Mouse (Mus musculus) brain, adult 2 months (tissue): Measurements from ENCODE around the gene 1700001O22Rik.

Experiments used
- DNase-seq: peaks from one replicate; pipeline ENCODE4 v3.0.0; 2011; ENCODE audit warnings: low read depth, low spot score

Gene 1700001O22Rik

DNA sequence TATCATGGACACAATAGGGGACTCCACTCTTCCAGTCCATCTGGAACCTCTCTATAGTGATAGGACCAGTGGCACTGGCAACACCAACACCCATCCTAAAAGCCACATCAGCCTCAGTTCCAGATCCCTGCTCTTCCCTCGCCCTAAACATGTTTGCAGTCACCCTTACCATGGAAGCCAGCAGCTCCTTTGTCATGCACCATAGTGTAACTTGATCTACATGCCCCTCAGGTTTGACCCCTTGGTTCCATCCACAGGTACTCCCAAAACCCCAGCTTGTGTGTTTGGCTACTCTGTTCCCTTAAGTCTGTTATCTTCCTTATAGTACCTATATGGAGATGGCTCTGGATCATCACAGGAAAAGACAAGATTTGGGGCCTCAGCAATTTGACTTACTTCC, 12.9 kb upstream of the 1700001O22Rik start:
- DNase-seq = no peak

DNA sequence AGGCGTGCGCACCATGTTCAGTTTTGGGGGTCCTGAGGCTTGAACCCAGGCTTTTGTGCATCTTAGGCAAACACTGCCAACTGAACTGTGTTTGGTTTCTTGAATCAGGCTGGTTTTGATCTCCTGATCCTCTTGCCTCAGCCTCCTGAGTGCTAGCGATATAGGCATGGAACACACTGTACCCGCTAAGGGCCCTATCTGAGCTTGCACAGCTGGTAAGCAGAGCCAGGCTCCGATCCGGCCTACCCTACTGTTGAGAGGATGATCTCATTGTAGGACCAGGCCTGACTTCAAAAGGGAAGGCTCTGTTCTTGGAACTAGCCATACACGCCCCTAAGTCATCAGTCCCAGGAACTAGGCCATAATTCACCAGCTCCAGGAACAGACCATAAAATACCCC, 7.1 kb upstream of the 1700001O22Rik start:
- DNase-seq = no peak

DNA sequence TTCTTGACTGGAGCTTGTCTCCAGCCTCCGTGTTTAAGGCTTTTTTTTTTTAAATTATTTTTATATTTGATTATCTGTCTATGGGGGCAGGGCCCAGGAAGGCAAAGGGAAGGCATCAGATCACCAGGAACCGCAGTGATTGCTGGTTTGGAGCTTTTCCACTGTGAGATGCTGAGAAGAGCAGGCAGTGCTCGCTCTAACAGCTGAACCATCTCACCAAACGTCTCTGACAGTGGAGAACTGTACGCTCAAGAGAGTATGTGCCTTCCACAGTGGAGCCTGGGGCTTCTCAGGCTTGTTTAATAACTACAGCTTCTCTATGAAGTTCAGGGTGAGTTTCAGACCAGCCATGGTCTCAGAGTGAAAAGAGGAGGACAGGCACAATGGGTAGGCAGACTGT, 6.0 kb upstream of the 1700001O22Rik start:
- no peak for DNase-seq

DNA sequence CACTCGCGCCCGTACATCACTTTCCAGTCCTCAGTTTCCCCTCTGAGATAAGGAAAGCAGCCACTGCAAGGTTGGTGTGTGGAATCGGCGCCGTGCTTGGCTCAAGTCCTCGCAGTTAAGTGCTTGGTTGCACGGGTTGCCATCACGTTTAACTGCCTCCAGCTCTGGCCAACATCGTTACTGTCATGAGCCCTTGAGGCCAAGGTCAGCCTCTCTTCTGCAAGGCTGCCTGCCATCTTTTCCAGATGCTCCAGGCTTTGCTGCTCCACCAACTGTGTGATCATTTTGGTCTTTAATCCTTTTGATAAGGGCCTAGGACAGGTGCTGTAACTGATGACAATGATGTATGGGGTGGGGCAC, 4.8 kb upstream of the 1700001O22Rik start:
- DNase-seq = no peak

DNA sequence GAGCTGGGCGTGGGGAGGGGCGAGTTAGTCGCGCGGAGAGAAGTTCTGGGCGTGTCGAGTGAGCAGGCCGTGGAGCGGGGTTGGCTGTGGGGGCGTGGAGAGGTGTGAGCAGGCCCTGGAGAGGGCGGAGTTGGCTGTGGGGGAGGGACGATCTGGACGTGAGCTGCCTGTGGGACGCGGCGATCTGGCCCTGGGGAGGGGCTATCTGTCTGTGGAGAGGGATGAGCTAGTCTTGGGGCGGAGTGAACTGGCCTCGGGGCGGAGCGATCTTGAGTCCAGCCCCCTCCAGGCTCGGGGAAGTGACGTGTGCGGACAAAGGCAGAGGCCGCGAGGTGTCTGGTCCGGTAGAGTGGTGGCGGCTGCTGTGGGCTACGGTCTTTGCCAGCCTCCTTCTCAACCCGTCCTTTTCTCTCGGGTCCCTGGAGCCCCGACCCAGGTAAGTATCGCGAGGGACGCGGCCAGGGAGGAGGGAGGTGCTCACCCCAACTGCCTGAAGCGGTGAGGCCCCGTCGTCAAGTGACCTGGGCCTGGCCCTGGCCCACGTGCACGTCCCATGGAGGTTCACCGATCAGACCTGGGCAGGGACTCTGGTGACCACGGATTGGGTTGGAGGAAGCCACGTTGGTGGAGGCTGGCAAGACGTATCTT, 4.3 kb upstream of the 1700001O22Rik start, which contains the start of gene Ntmt1:
Gene Ntmt1, plus strand, starts transcription at position 179 of the 648 bp plus-strand sequence.
- DNase-seq = peak; percentile 100

DNA sequence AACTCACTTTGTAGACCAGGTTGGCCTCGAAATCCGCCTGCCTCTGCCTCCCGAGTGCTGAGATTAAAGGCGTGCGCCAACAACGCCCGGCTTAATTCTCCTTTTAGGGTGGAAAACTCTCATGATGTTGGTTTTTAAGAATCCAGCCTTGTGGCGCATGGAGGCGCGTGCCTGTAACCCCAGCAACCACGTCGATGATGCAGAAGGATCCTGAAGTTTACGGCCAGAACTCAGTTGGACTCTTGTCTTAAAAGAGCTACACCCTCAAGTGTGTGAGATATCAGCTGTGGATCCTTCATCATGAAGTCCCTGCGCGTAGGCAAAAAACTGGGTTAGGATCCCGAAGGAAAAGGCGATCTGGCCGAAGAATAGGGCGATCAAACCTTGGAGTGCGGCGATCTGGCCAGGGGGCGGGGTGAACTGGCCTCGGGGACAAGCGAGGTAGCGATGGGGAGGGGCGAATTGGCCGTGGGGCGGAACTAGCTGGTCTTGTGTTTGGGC, 3.7 kb upstream of the 1700001O22Rik start:
- DNase-seq = no peak

DNA sequence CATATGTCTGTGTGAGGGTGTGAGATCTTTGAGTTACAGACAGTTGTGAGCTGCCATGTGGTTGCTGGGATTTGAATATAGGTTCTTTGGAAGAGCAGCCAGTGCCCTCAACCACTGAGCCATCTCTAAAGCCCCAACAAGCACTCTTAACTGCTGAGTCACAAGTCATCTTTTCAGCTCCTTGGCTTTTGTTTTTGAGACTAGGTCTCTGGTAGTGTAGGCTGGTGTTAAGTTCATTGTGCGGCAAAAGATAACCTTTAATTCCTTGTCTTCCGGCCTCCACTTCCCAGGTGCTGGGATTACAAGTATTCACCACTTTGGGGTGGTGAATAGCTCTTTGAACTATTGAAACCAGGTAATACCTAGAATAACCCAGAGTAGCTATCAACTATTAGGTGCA, 2.5 kb upstream of the 1700001O22Rik start:
- no peak for DNase-seq

DNA sequence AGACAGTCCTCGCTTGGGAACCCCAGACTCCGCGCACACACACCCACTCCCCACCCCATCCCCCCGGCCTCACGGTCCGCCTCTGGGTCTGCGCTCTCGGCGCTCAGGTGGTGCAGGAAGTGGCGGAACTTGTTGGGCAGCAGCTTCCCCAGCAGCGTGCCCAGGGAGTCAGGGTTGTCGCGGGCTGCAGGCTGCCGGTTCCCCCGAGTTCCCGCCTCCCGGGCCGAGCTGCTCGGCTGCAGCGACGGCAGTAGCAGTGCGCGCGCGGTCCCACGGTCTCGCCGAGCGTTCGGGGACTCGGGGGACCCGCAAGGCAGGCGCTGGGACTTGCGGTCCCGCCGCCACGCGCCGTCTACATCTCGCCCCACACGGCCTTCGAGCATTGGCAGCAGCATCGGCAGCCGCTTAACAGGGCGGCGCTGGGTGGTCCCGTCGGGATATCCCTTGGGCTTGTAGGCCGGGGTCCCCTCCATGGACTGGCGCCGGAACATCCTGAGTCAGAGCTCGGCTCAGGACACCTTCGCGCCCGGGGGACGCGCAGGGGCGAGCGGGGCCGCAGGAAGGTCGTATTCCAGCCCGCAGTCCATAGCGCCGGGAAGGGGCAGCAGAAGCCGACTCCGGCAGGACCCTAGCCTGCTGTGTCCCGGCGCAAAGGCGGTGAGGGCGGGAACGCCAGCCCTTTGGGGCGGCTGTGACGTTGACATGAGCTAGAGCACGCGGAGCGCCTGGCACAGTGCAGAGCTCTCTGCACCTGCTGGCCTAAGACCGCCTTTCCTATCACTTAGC, 2.2 kb downstream of the 1700001O22Rik start:
- peak; percentile 78 for DNase-seq

DNA sequence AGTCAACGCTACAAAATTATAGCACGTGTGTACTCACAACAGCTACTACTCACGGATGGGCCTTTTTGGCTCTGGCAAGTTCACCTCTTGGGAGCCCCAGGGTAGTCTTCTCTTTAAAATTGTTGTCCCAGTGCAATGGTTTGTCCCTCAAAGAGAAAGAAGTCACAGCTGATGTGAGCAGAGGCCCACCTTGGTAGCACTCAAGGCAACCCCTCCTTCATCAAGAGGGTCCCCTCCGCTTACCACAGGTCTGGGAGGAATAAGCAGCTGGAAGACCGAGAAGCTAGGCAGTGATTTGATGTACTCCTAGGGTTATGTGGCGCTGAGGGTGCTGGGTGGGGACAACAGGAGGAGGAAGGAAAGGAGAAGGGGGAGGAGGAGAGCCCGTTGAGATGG, 2.8 kb downstream of the 1700001O22Rik start:
- DNase-seq = no peak

DNA sequence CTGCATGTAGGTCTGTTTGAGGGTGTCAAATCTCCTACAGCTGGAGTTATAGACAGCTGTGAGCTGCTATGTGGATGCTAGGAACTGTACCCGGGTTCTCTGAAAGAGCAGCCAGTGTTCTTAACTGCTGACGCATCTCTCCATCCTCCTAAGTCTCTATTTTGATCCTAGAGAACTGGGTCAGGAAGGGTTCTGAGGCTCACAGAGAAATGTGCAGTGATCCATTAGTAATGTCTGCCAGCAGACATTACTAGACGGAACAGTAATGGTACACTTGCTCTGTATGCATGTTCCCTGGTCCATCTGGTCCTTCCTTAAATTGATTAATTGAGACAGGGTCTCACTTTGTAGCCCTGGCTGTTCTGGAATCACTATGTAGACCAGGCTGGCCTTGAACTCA, 4.0 kb downstream of the 1700001O22Rik start:
- DNase-seq = peak; percentile 69

DNA sequence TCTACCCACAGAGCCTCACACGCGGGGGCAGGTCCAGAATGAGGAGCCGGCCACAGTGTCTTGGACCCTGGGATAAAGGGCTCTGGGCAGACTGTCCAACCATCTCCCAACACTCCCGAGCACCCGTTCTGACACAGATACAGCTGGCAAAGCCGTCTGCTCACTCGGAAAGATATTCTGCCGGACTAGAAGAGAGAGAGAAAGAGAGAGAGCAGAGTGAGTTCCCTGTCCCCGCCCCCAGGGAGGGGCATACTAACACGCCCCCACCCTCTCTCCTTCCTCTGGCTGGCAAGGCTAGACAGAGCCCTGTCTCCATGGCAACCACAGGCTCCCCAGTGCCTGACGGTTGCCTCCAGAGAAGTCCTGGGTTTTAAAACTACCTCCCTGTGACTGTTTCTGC, 7.1 kb downstream of the 1700001O22Rik start:
- DNase-seq = peak; percentile 97

DNA sequence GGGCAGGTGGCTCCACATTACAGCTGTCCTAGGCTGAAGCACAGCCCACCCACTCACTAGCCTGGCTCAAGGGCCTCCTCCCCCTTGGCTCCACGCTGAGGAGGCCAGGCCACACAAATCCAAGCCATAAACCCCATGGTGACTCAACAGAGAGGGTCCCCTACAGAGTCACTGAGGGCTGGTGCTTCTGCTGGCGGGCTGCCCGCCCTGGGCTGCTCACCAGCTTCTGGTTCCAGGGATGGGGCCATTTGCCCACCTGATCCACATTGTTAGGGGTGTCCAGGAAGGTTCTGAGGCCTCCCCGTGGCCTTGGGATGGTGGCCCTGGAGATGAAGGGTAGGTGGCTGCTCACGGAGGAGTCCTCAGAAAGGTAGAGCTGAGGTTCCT, 7.6 kb downstream of the 1700001O22Rik start:
- no peak for DNase-seq

DNA sequence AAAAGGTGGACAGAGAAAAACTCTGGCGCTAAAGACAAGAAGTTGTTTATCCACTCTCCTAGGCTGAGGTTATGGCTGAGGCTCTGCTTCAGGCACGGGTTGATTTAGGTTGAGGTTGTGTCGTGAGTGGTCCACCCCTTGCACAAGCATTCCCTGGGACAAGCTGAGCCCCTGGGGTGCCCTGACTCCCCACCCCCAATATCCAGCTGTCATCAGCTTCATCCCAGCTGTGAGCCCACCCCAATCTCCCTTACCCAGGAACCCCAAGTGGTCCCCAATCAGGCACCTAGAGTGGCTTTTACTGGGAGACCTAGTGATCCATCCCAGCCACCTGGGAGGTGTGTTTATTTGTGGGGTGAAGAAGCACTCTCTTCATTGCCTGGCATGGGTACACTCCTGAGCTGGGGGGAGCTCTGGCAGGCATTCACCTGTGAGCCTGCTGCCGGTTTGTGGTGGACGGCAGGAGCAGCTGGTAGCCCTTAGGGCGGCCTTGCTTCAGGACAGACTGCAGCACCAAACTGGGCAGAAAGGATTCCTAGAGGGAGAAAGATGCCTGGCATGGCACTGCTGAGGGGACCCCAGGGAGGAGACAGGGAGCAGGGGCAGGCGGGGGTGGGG, 8.1 kb downstream of the 1700001O22Rik start:
- DNase-seq = no peak

DNA sequence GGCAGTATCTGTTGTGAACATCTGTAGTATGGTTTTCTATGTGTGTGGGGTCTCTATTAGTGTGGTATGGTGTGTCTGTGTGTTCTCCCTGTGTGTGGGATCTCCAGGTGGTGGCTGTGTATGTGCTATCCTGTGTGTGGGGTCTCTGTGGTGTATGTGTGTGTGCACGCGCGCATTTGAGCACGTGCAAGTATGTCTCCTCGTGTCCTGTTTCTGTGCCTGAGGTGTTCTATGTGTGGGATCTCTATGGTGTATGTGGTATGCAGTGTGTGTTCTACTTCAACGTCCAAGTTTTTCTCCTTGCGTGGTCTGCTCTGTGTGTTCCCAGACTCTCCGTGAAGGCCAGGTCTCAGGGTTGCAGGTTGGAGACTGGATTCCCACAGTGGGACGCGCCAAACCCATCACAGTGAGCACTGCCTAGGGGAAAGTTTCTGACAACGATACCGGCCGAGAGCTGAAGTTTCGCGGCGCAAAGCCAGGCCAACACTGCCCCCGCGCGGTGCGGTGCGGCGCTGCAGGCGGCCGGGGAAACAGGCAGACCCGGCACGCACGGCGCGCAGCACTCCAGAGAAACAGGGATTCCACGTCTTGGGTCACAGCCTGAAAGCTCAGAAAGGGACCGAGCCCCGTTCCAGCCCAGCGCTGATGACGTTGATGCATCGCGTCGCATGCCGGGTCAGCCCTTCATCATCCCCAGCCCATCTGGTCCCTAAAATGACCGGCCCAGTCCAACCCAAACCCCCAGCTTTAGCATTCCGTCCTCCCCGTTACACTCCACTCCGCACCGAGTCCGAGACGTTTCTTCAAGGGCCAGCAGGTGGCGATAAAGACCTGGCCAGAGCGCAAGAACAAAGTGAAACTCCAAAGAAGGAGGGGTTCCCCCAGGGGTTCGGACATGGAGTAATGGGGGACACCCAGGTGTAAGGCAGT, 9.0 kb downstream of the 1700001O22Rik start:
- peak; percentile 95 for DNase-seq

DNA sequence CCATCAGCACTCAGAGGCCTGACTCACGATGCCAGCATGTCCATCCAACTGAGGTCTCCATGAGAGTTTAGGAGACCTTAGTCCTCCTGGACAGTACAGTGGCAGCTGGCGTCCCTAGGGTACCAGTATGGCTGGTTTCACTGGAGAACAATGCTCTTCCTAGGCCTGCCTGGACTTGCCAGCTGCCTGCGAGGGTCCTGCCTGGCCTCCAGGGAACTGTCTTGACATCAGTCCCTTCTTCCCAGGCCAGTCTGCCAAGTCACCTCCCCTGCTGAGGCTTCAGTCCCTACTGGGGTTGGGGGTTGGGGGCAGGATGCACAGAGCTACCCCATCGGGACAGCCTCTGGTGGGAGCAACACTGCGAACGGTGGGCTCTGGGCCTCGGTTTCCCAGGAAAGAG, 11.4 kb downstream of the 1700001O22Rik start:
- DNase-seq = no peak

DNA sequence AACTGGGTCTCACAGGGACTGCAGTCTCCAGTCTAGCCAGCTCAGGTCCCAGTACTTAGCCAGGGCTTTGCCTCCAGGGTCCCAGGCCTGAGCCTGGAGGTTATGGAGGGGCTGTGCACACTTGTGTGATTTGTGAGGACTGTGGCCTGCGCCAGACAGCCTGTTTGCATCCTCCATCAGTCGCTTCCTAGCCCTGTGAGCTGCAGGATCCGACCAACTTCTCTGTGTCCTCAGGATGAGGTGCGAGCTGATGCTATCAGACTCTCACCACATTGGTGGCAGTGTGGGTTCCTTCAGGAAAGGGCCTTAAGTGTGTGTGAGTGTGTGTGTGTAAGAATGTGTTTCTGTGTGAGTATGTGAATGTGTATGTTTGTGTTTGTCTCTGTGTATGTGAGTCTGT, 16.0 kb downstream of the 1700001O22Rik start:
- no peak for DNase-seq

DNA sequence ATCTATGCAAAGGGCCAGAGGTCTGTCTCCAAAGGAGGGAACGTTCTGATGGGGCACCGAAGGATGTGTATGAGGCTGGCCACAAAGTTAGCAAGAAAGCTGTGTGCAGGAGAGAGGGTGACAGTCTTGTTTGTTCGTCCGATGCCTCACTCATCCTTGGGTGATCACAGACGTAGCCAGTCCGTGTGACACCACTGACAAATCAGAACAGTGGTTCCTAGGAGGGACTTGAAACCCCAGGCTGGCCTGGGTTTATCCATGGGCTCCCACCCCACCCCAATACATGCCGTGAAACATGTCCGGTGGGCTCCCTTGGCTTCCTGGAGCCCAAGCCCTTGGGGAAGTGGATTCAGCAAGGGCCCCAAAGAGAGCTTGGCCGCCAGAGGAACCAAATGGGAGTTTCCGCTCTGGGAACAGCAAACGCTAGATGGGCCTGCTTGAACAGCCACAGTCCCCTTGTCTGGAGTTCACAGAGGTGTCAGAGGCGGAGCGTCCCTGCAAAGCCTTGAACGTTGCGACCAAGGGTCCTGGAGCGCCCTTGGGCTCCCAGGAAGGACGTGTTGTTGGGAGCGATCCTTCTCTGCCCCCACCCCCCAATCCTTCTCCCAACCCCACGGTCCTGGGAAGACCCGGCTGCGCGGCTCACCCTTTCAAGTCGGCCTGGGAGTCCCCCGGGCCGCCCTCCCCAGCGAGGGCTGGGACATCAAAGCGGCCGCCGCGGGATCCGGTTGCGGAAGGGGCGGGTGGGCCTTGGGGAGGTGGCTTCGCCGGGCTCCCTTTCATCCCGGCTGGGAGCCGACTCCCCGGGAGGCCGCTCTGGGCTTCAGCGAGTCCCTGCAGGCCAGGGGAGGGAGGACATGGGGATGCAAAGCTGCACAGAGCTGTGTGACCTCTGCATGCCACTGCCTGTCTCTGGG, 19.1 kb downstream of the 1700001O22Rik start:
- no peak for DNase-seq

DNA sequence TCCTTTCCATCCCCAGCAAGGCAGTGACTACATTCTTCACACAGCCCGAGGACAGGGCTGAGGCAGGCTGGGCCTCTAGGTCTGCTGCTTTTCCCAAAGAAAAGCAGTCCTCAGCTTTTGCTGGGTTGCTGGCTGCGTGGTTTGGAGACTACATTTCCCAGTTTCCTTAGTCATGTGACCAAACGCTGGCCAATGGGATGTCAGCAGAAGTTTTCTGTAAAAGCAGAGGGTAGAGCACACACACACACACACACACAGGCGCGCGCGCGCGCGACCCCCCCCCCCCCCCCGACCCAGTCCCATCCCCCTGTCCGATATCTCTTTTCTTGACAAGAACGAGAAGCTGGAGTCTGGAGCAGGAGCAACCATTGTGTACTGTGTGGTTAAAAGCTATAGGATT, 20.1 kb downstream of the 1700001O22Rik start:
- DNase-seq = peak; percentile 90

DNA sequence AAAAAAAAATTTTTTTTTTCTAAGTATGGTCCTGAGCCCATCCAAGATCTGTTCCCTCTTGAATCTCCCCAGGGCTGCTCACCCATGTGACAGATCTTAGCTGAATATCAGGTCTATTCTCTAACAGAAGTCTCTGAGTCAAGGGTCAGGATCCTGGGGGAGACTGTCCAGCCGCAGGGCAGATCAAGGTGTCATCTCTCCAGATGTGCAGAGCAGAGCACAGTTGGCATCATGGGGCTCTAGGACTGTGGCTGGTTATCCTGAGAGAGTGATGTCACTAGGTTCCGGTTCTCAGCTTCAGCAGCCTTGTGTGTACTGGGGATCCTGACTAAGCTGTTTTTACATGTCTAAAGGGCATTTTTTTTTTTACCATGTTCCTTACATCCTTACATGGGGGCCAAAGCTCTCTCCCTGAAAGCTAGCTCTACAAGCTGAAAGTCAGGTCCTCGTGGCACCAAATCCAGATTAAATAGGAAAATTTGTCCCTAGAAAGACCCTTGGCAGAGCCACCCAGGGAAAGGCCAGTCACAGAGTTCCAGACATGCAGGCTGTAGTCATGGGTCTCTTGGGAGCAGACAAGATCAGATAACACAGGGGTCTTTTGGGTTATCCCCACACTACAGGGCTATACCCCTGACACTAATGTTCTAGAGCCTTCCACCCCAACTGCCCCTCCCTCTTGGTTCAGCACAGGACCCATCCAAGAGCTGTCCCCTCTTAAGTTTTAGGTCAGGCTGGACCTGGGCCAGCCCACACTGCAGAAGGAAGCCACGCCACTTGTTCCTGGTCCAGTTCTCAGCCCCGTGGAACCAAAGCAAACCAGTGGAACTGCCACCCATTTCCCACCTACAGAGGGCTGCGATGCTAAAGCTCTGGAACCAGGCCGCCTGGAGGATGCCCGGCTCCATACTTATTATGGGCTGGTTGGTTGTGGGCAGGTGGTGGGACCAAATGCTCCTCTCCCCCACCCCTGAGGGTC, 20.9 kb downstream of the 1700001O22Rik start:
- no peak for DNase-seq
